Mouse (Mus musculus): Measurements from ENCODE around the gene Ankrd33. TPM values are rescaled to one million over a fixed set of nuclear protein-coding genes. Genes with fewer than 3 reads are reported as not detected.

Ankrd33 gene
- total RNA-seq, 4 experiments from 2014 or later, result 0.34 TPM; not detected in 3

DNA sequence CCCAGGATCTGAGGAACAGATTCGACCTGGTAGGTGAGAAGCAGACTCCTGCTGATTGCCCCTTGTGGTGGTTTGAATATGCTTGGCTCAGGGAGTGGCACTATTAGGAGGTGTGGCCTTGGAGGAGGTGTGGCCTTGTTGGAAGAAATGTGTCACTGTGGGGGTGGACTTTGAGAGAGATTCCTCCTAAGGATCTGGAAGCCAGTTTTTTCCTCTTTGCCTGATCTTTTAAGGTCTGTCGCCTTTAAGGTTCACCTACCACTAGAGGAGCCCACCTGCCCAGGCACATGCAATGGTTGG, 6.7 kb downstream of the Ankrd33 start:
- no peak for DNase-seq (ENCODE audit: low spot score in 2 of 2)

GRCm38 (mm10) chr15:101123202-101123601, 7.6 kb downstream of the Ankrd33 start:
- no peak for DNase-seq (ENCODE audit: low spot score in 2 of 2)

DNA sequence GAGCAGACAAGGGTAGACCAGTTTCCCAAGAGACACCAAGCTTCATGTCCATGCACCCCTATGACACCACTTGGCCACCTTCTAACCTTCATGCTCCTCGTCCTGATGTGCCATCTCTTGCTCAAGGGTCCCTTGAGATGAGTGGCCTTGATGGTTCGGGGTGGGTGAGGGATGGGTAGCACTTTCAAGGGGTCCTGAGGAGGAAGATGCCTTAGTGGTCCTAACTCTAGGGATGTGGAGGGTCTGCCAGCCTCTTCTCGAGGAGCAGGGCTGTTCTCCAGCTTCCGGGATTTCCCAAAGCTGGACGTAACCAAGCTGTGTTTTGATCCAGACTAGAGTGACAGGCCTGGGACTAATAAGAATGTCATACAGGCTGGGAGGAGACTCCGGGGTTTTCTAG, 10.0 kb downstream of the Ankrd33 start:
- no peak for DNase-seq (ENCODE audit: low spot score in 2 of 2)

DNA sequence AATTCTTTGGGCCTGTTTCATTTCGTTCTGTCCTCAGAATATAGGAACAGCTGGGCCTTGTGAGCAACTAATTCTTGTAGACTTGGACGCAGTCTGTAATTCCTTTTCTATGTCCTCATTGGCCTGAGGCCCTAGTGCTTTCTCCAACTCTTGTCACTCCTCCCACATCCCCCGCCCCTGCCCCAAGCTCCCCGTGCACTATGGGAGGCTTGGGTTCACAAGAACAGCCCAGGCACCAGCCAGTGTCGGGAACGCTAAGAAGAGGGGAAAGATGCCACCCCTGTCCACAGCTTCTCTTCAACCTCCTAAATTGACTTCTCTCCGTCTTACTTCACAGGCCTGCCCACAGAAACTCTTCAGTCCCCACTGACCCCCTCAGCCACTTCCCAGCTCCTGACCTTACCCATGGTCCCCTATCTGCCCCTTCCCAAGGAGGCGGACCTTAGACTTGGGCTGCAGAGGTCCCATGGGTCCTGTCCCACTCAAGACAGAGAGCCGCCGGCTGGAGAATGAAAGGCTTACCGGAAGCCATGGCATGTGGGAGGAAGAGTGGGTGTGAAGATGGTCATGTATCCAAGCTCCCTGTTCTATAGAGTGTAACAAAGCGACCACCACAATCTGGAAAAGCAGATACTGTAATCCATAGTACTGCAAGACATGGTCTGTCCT, 11.5 kb downstream of the Ankrd33 start:
- DNase-seq (ENCODE audit: low spot score in 2 of 2), result no peak

DNA sequence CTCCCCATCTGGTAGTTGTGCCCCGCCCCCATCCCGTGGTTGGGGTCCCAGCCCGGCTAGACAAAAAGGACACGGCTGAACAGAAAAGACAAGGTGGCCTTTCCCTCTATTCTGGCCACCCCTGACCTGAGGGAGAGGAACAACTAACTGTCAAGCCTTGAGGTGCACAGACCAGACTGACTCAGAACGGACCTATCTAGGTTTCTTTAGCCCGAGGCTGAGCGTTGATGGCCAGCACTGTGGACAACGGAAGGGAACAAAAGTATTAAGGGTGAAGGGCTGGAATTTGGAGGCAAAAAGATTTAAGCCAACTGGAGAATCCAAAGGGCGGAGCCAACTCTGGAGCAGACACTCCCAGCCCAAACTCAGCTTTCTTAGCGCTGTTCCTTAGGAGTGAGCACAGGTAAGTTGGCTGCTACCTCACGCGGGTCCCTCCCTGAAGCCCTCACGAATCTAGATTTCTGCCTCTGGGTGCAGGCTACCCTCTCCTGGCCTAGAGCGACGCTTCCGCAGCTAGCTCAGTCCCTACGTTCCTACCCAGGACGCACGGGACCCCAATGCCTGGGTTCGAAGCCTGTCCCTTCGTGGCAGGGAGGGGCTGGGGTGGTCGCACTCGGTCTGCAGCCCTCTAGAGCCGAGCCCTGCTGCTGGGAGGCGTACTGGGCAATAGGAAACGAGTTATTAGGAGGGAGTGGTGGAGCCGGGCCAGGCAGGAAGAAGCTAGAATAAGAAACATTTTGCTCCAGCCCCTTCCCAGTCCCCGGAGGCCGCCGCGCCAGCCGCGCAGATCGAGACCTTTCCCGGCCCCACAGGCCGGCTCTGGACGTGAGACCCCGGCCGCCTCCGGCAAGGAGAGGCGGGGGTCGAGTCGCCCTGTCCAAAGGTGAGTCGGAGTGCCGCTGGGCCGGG, 12.9 kb downstream of the Ankrd33 start, which contains the start of gene Acvrl1:
Gene Acvrl1, plus strand, starts transcription at position 342 of the 909 bp plus-strand sequence.
- no peak for DNase-seq (ENCODE audit: low spot score in 2 of 2)

- no peak for DNase-seq (ENCODE audit: low spot score in 2 of 2)
Observed at GRCm38 (mm10) chr15:101129412-101129811, 13.9 kb downstream of the Ankrd33 start.

GRCm38 (mm10) chr15:101131498-101131897, 15.9 kb downstream of the Ankrd33 start:
- no peak for DNase-seq (ENCODE audit: low spot score in 2 of 2)

DNA sequence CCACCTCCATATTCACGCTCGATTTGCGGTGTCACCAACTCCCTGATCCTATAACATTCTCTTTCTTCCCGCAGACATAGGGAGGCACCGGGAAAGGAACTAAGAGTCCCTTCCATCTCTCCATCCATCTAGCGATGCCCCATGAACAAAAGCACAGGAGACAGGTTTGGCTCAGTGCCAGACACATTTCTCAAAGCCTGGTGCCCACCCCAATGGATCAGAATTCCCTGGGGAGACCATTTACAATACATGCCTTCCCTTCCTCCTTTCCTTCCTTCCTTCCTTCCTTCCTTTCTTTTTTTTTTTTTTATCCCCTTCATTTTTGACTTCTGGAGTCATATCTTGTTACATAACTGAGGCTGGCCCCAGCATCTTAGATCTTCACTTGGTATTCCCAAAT, 16.5 kb downstream of the Ankrd33 start:
- no peak for DNase-seq (ENCODE audit: low spot score in 2 of 2)

DNA sequence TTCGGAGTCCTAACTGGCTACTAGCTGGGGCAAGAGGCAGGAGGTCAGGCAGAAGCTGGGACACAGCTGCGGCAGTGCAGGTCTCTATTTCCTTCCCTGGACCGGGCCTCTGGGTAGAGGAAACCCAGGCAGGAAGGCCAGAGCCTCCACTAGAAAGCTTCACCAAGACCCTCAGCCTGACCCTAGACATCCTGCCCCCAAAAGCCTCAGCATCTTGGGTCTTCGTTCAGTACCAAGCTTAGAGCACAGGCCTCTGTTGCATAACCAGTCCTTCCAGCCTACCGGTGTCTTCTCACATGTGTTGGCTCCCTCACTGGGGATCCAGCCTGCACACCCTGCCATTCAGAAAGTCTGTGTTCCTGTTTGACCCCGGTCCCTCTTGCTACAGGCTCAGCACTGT, 17.2 kb downstream of the Ankrd33 start:
- no peak for DNase-seq (ENCODE audit: low spot score in 2 of 2)

GRCm38 (mm10) chr15:101133993-101134704, 18.6 kb downstream of the Ankrd33 start:
- DNase-seq (ENCODE audit: low spot score in 2 of 2), result no peak

DNA sequence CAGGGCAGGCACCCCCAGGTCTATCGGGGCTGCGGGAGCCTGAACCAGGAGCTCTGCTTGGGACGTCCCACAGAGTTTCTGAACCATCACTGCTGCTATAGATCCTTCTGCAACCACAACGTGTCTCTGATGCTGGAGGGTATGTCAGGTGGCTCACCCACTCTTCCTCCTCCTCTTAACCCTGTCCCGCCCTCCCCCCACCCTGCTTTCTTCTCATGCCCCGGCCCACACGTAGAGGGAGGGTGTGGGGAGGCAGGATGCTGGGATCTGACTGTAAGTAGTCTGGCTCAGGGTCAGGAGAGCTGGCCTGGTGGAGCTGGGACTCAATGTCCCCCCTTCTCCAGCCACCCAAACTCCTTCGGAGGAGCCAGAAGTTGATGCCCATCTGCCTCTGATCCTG, 19.9 kb downstream of the Ankrd33 start:
- DNase-seq (ENCODE audit: low spot score in 2 of 2), result no peak

GRCm38 (mm10) chr15:101137455-101137854, 21.9 kb downstream of the Ankrd33 start:
- DNase-seq (ENCODE audit: low spot score in 2 of 2), result no peak

DNA sequence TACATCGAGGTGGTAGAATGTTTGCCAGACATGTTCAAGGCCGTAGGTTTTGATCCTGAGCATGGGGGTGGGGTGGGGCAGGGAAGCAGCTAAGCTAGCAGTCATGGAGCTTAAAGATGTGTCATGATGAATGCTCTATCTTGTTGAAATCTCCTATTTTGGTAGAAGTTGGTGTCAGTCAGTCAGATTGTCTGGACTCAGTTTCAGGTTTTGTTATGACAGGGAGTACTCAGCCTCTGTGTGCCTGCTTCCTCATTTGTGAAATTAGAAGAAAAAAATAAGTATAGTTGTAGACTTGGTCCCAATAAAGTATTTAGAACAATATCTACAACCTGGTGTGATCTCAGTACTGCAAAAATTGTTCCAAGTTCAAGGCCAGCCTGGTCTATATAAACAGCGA, 23.1 kb downstream of the Ankrd33 start:
- DNase-seq (ENCODE audit: low spot score in 2 of 2), result no peak

GRCm38 (mm10) chr15:101139885-101140284, 24.3 kb downstream of the Ankrd33 start:
- DNase-seq (ENCODE audit: low spot score in 2 of 2), result no peak

- DNase-seq (ENCODE audit: low spot score in 2 of 2), result no peak
Observed at GRCm38 (mm10) chr15:101140587-101140986, 25.0 kb downstream of the Ankrd33 start.

- no peak for DNase-seq (ENCODE audit: low spot score in 2 of 2)
Observed at GRCm38 (mm10) chr15:101141061-101141541, 25.5 kb downstream of the Ankrd33 start.

GRCm38 (mm10) chr15:101142672-101143071, 27.1 kb downstream of the Ankrd33 start:
- DNase-seq (ENCODE audit: low spot score in 2 of 2), result no peak

DNA sequence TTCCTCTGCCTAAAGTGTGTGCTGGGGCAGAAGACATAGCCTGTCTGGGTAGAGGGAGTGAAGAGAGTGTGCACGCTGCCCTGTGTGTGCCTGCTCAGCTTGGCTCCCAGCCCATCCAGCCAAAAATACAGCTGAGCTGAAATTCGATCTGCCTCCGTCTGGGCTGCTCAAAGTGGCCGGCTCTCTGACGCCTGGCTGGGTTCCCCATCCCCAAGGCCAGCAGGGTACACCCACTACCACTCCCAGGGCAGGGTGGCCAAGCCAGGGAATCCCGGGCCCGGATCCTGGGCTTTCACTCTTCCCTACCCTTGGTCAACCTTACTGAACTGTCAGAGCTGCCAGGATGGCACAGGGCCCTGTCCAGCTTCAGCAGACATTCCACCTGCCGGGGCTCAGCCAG, 27.9 kb downstream of the Ankrd33 start:
- no peak for DNase-seq (ENCODE audit: low spot score in 2 of 2)

DNA sequence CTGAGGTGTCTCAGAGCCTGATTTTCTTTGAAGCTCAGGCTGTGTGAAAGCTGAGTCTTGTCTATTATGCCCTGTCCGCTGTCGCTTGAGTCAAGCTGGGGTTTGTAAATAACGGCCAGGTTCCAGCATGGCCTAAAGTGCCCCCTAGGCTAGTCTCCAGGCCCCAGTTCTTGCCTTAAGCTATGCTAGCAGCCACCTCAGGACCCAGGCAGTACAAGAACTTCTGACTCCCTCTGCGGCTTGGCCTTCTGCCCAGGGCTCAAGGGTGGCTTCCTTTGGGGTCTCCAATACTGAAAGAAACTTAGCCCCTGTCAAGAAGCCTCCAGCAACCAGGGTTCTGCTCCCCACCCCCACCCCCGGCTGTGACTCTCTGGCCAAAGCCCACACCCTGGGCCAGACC, 28.6 kb downstream of the Ankrd33 start:
- no peak for DNase-seq (ENCODE audit: low spot score in 2 of 2)

DNA sequence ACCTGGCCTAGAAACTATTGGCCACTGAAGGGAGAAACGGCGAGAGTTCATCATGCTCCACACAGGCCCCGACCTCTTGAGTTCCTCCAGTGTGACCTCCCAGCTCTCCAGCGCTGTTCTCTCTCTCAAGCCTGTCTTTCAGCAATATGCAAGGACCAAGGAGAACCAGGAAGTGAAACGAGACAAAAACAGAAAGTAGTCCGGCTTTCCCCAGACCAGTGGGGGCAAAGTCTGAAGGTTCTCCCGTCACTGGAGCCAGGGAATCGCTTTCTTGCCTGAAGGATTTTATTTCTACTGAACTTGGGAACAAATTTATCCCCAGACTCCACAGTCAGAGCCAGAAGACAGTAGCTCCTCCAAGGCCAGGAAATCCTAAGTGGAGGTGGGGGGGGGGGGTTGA, 29.2 kb downstream of the Ankrd33 start:
- no peak for DNase-seq (ENCODE audit: low spot score in 2 of 2)

DNA sequence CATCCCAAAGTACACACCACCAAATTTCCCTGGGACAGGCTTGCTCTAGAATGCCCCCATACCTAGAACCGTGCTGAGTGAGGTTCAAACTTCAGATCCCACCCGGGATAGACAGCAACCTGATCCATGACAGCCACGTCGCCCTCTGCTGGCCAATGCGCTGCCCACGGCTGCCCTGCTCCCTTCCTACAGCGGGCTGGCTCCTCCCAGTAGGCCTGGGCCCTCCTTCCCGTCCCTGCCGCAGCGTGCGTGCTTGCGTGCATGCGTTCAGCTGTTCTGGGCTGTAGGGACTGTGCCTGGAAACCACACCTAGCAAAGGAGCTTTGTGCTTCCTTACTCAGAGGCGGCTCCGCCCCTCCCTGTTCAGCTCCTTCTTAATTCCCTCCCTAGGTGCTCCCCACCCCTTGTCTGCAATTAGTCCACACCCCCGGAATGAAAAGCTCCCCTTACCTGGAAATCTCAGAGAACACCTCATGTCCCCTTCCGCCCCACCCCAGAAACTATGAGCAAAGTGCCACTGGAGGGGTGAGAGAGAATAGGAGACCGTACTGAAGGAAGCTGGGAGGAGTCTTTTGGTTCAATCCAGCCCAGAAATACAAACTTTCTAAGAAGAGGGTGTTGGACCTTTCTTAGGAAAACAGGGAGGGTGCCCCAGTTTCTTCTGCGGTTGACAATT, 30.0 kb downstream of the Ankrd33 start:
- DNase-seq (ENCODE audit: low spot score in 2 of 2), result peak; percentile 83 to 92
